Mouse (Mus musculus) layer of hippocampus, adult 6 months (tissue): ENCODE data around the gene BC028528. TPM values are rescaled to one million over a fixed set of nuclear protein-coding genes. Genes with fewer than 3 reads are reported as not detected.

ENCODE experiments used
- long read RNA-seq, 2 experiments: library from polyadenylated mRNA; unstranded; transcript quantifications; one replicate each; pipeline ENCODE4 v2.0.0; 2019 to 2020
- polyA plus RNA-seq: library from polyadenylated mRNA; unstranded; fragments of <200 nt; fragmentation: Nextera tagmentation; gene quantifications from 2 replicates; pipeline ENCODE4 v1.2.3, GENCODE M21; 2021

The BC028528 gene
- 7.1 and 11.0 TPM in 2 replicates for polyA plus RNA-seq
- long read RNA-seq, experiment 1, partial matches to known transcripts = 0 of 3 reads
- long read RNA-seq, experiment 1, other reads (novel, unspliced or antisense) = 0 of 3 reads
- long read RNA-seq, experiment 2, partial matches to known transcripts = 1 of 3 reads
- long read RNA-seq, experiment 2, other reads (novel, unspliced or antisense) = 0 of 3 reads

GRCm38 (mm10) chr3:95891211-95892065 is at the start of gene BC028528:
TSS of gene BC028528 (minus strand) at chr3:95892005.

GRCm38 (mm10) chr3:95928658-95929503 is 37.1 kb upstream of the BC028528 start, which contains the start of gene Anp32e:
TSS of gene Anp32e (plus strand) at chr3:95929246.

GRCm38 (mm10) chr3:95904568-95904967 is 12.8 kb upstream of the BC028528 start, which contains the start of gene Car14:
TSS of gene Car14 (minus strand) at chr3:95904691.

GRCm38 (mm10) chr3:95893606-95894316 is 2.0 kb upstream of the BC028528 start, which contains the start of gene Aph1a:
TSS of gene Aph1a (plus strand) at chr3:95893969.

GRCm38 (mm10) chr3:95881979-95882815 is 9.6 kb downstream of the BC028528 start, which contains the start of gene Ciart:
TSS of gene Ciart (minus strand) at chr3:95882251.

GRCm38 (mm10) chr3:95871392-95871867 is 20.4 kb downstream of the BC028528 start, which contains the start of gene Mrps21:
TSS of gene Mrps21 (minus strand) at chr3:95871519.

GRCm38 (mm10) chr3:95855502-95856089 is 36.2 kb downstream of the BC028528 start, which contains the start of gene Prpf3:
TSS of gene Prpf3 (minus strand) at chr3:95855885.

Other genes with a start within 250 kb of the BC028528 start
- gene Mcl1, start 233.2 kb downstream of the BC028528 start, polyA plus RNA-seq = 4.8 and 5.3 TPM in 2 replicates
- gene Adamtsl4, start 204.1 kb downstream of the BC028528 start, polyA plus RNA-seq = 3.1 and 3.9 TPM in 2 replicates
- gene Ecm1, start 152.4 kb downstream of the BC028528 start, polyA plus RNA-seq = 3.8 and 5.6 TPM in 2 replicates
- 26.4 and 29.2 TPM in 2 replicates for gene Tars2, start 131.8 kb downstream of the BC028528 start, polyA plus RNA-seq
- 37.2 and 41.5 TPM in 2 replicates for gene Rprd2, start 73.1 kb downstream of the BC028528 start, polyA plus RNA-seq
- 6.9 and 7.0 TPM in 2 replicates for gene Prpf3, start 36.1 kb downstream of the BC028528 start, polyA plus RNA-seq
- 669 and 698 TPM in 2 replicates for gene Mrps21, start 20.5 kb downstream of the BC028528 start, polyA plus RNA-seq
- gene Ciart, start 9.8 kb downstream of the BC028528 start, polyA plus RNA-seq = 10.2 and 13.2 TPM in 2 replicates
- 35.5 and 57.8 TPM in 2 replicates for gene Aph1a, start 2.0 kb upstream of the BC028528 start, polyA plus RNA-seq
- gene Car14, start 12.7 kb upstream of the BC028528 start, polyA plus RNA-seq = 13.2 and 37.6 TPM in 2 replicates
- gene Anp32e, start 37.2 kb upstream of the BC028528 start, polyA plus RNA-seq = 7.9 and 11.3 TPM in 2 replicates
- gene Plekho1, start 104.0 kb upstream of the BC028528 start, polyA plus RNA-seq = 10.1 and 15.2 TPM in 2 replicates
- 20.4 and 23.1 TPM in 2 replicates for gene Vps45, start 166.5 kb upstream of the BC028528 start, polyA plus RNA-seq
- 7.7 and 8.0 TPM in 2 replicates for gene Otud7b, start 212.5 kb upstream of the BC028528 start, polyA plus RNA-seq